Mouse (Mus musculus): ENCODE measurements around the gene Nat9. TPM values are rescaled to one million over a fixed set of nuclear protein-coding genes. Genes with fewer than 3 reads are reported as not detected.

Nat9 gene
- polyA plus RNA-seq, 1 experiment = 35.6 TPM

DNA sequence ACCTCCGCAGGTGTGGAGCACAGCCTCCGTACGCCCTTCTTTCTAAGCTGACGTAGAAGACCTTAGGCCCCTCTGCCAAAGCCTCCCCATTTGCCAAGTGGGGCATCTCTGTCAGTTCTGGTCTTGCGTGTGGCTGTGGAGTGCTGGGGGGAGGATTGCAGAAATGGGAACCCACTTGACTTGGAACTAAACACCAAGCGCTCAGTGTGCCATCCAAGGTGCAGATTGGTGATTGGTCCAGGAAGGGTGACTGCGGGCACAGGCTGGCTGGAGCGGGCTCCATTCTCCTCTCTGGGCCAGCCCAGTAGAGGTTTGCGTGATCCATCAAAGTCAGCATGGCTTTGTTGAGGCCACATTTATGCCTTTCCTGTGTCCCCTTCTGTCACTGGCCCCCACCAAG, 15.1 kb upstream of the Nat9 start:
- H3K36me3 ChIP-seq (ENCODE audit: control insufficient read depth, insufficient read depth, low read length) = peaks cover 44% of the 10 kb centered on the region
- 98% methylated on average over 9 of the region's 9 CpGs for WGBS

DNA sequence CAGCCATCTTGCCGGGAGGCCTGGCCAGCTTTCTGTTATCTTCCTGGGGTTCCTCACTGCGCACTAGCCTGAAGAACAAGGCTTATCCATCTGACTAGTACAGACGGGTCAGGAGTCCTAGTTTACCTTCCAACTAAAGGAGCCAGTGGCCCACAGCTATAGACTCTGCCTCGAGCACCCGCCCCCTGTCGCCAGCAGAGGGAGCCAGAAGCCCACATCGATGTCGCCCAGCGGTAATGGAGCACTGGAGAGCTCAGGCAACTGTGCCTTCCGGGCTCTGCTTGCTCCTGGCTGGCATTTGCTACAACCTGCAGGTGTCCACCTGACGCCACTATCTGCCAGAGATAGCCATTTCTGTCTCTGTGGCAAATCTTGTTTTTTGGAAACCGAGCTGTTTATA, 14.7 kb upstream of the Nat9 start:
- Histone ChIP-seq H3K4me1 (ENCODE audit: control insufficient read depth, insufficient read depth, insufficient read length, low read length) (no peaks in the 10 kb centered on the region), H3K27ac (ENCODE audit: insufficient read depth, low read depth, low read length) (no peak overlapping the region), H3K27me3 (ENCODE audit: control insufficient read depth, insufficient read depth, low read length) (no peaks in the 10 kb centered on the region), H3K36me3 (ENCODE audit: control insufficient read depth, insufficient read depth, low read length) (peaks cover 47% of the 10 kb centered on the region), H3K4me3 (ENCODE audit: low read depth, low read length) (no peak overlapping the region)
- 15% methylated on average over 12 of the region's 12 CpGs for WGBS
- TF ChIP-seq POLR2A (IDR thresholded peaks at IDR 0.05; ENCODE audit: low read depth, low read length) = no peak
- peak; percentile 90 for TF ChIP-seq CTCF (IDR thresholded peaks at IDR 0.05; ENCODE audit: extremely low read depth, insufficient read length, insufficient replicate concordance, low read depth, low read length)

More for the DNA sequence above, 15.1 kb upstream of the Nat9 start:
- H3K4me1 ChIP-seq (ENCODE audit: control insufficient read depth, insufficient read depth, insufficient read length, low read length) = no peaks in the 10 kb centered on the region
- H3K4me3 ChIP-seq (ENCODE audit: low read depth, low read length) = no peak overlapping the region
- TF ChIP-seq POLR2A (IDR thresholded peaks at IDR 0.05; ENCODE audit: low read depth, low read length) = no peak
- no peak for TF ChIP-seq CTCF (IDR thresholded peaks at IDR 0.05; ENCODE audit: extremely low read depth, insufficient read length, insufficient replicate concordance, low read depth, low read length)
- no peaks in the 10 kb centered on the region for H3K27me3 ChIP-seq (ENCODE audit: control insufficient read depth, insufficient read depth, low read length)
- no peak overlapping the region for H3K27ac ChIP-seq (ENCODE audit: insufficient read depth, low read depth, low read length)

DNA sequence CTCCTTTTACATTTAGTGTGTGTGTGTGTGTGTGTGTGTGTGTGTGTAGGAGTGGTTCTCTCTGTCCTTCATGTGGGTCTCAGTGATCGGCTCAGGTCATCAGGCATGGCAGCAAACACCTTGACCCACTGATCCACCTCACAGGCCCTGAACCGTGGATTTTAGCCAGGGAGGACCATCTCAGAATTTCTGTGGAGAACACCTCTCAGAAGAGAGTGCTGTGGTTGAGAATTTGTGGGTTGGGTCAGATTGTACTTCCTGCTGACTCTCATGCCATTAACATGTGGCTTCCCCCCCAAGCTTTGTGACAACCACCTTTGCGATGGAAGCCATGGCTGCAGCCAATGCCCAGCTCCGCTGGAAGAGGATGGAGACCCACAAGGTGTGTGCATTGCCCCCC, 12.9 kb upstream of the Nat9 start:
- Histone ChIP-seq H3K4me1 (ENCODE audit: control insufficient read depth, insufficient read depth, insufficient read length, low read length) (no peaks in the 10 kb centered on the region), H3K27ac (ENCODE audit: insufficient read depth, low read depth, low read length) (no peak overlapping the region), H3K27me3 (ENCODE audit: control insufficient read depth, insufficient read depth, low read length) (no peaks in the 10 kb centered on the region), H3K4me3 (ENCODE audit: low read depth, low read length) (no peak overlapping the region), H3K36me3 (ENCODE audit: control insufficient read depth, insufficient read depth, low read length) (peaks cover 31% of the 10 kb centered on the region)
- 90% methylated on average over 4 of the region's 4 CpGs for WGBS
- TF ChIP-seq POLR2A (IDR thresholded peaks at IDR 0.05; ENCODE audit: low read depth, low read length) (no peak), CTCF (IDR thresholded peaks at IDR 0.05; ENCODE audit: extremely low read depth, insufficient read length, insufficient replicate concordance, low read depth, low read length) (no peak)

DNA sequence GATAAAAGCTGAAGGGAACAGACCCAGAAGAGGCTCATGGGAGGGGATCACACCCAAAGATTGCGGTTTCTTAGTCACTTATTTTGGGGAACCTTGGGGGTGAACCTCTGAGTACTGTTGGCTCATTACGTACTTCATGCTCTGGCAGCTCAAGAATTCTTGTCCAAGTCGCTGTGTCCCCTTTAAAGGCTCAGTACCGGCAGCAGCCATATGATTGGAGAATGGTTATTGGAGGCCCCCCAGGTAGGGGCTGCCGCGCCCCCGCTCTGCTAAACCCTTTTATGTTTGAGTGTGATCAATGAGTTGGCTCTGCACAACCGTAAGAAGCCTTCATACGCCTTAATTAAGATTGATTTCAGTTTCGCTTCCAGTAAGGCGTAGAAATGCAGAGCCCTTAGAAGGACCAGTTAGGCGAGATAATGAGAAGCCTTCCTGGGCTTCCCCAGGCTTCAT, 11.3 kb upstream of the Nat9 start:
- H3K27ac ChIP-seq (ENCODE audit: insufficient read depth, low read depth, low read length) = no peak overlapping the region
- no peaks in the 10 kb centered on the region for H3K4me1 ChIP-seq (ENCODE audit: control insufficient read depth, insufficient read depth, insufficient read length, low read length)
- H3K4me3 ChIP-seq (ENCODE audit: low read depth, low read length) = peak overlapping the region; percentile 12; the same call in 1 of the 2 replicates
- H3K27me3 ChIP-seq (ENCODE audit: control insufficient read depth, insufficient read depth, low read length) = no peaks in the 10 kb centered on the region
- WGBS = 31% methylated on average over 12 of the region's 12 CpGs
- TF ChIP-seq CTCF (IDR thresholded peaks at IDR 0.05; ENCODE audit: extremely low read depth, insufficient read length, insufficient replicate concordance, low read depth, low read length) = no peak
- no peak for TF ChIP-seq POLR2A (IDR thresholded peaks at IDR 0.05; ENCODE audit: low read depth, low read length)
- H3K36me3 ChIP-seq (ENCODE audit: control insufficient read depth, insufficient read depth, low read length) = peaks cover 22% of the 10 kb centered on the region

DNA sequence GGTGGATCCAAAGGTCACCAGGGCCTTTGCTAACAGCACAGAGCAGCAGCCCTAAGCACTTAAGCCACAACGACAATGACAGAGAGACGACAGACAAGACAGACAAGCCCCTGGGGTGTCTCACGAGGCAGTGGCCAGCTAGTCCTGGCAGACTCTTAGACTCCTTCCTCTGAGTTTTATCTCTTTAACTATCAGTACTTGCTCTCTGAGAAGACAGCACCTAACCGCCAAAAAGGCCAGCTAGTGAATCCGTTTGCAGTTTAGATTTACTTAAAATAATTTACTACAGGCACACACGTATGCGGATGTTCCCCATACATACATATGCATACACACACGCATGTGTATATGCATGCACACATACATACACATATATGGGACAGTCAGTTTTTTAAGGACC, 9.9 kb upstream of the Nat9 start:
- TF ChIP-seq CTCF (IDR thresholded peaks at IDR 0.05; ENCODE audit: extremely low read depth, insufficient read length, insufficient replicate concordance, low read depth, low read length) = no peak
- TF ChIP-seq POLR2A (IDR thresholded peaks at IDR 0.05; ENCODE audit: low read depth, low read length) = no peak
- no peaks in the 10 kb centered on the region for H3K4me1 ChIP-seq (ENCODE audit: control insufficient read depth, insufficient read depth, insufficient read length, low read length)
- H3K27ac ChIP-seq (ENCODE audit: insufficient read depth, low read depth, low read length) = no peak overlapping the region
- no peak overlapping the region for H3K4me3 ChIP-seq (ENCODE audit: low read depth, low read length)
- H3K27me3 ChIP-seq (ENCODE audit: control insufficient read depth, insufficient read depth, low read length) = no peaks in the 10 kb centered on the region
- 90% methylated on average over 8 of the region's 8 CpGs for WGBS
- H3K36me3 ChIP-seq (ENCODE audit: control insufficient read depth, insufficient read depth, low read length) = peaks cover 20% of the 10 kb centered on the region

DNA sequence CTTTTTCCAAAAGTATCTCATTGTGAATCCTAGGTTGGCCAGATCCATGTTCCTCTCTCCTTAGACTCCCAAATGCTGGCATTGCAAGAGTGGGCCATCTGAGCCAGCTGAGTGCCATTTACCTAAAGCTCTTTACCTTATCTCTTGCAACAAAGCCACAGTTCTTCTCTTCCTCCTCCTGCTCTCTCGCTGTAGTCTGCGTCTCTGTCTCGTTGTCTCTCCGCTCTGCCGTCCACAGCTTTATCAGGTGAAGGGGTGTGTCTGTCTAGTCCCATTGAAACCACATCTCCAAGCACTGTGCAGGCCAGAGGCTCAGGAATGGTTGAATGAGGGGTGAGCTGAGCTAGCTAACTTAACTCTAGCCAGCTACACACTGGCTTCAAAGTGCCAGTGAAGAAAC, 8.3 kb upstream of the Nat9 start:
- Histone ChIP-seq H3K36me3 (ENCODE audit: control insufficient read depth, insufficient read depth, low read length) (peaks cover 9% of the 10 kb centered on the region), H3K4me1 (ENCODE audit: control insufficient read depth, insufficient read depth, insufficient read length, low read length) (peaks cover 5% of the 10 kb centered on the region), H3K4me3 (ENCODE audit: low read depth, low read length) (no peak overlapping the region), H3K27ac (ENCODE audit: insufficient read depth, low read depth, low read length) (no peak overlapping the region), H3K27me3 (ENCODE audit: control insufficient read depth, insufficient read depth, low read length) (no peaks in the 10 kb centered on the region)
- WGBS = 68% methylated on average over 5 of the region's 5 CpGs
- no peak for TF ChIP-seq POLR2A (IDR thresholded peaks at IDR 0.05; ENCODE audit: low read depth, low read length)
- no peak for TF ChIP-seq CTCF (IDR thresholded peaks at IDR 0.05; ENCODE audit: extremely low read depth, insufficient read length, insufficient replicate concordance, low read depth, low read length)

DNA sequence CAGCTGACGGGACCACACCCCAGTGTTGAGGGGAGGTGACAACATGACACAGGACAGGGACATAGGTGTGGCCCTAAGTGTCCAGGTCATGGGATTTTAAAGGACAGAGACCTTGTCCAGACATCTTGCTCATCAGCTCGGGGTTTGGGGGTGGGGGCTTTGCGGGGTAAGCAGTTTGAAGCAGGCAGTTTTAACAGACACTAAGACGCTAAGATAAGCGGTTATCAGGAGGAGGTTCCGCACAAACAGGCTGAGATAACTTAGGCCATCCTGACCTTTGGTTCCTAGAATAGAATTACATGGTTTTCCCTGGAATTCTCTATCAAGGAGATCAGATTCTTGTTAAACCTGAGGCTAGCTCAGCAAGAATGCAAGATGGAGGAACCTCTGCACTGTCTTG, 7.0 kb upstream of the Nat9 start:
- 68% methylated on average over 6 of the region's 6 CpGs for WGBS
- Histone ChIP-seq H3K27ac (ENCODE audit: insufficient read depth, low read depth, low read length) (no peak overlapping the region), H3K4me1 (ENCODE audit: control insufficient read depth, insufficient read depth, insufficient read length, low read length) (peaks cover 5% of the 10 kb centered on the region), H3K4me3 (ENCODE audit: low read depth, low read length) (no peak overlapping the region), H3K27me3 (ENCODE audit: control insufficient read depth, insufficient read depth, low read length) (no peaks in the 10 kb centered on the region), H3K36me3 (ENCODE audit: control insufficient read depth, insufficient read depth, low read length) (peaks cover 10% of the 10 kb centered on the region)
- TF ChIP-seq POLR2A (IDR thresholded peaks at IDR 0.05; ENCODE audit: low read depth, low read length) (no peak), CTCF (IDR thresholded peaks at IDR 0.05; ENCODE audit: extremely low read depth, insufficient read length, insufficient replicate concordance, low read depth, low read length) (no peak)
